Mouse (Mus musculus): ENCODE measurements around the gene Atp5c1. TPM values are rescaled to one million over a fixed set of nuclear protein-coding genes. Genes with fewer than 3 reads are reported as not detected.

Gene Atp5c1
- polyA plus RNA-seq (2015; fragmentation: Nextera tagmentation; extraction: Ambion mirVana) = 293 and 314 TPM in 2 replicates

GRCm38 (mm10) chr2:10080310-10081010, at the start of gene Atp5c1, which contains the start of gene Kin:
Gene Atp5c1, minus strand, starts transcription at chr2:10080510.
Gene Kin, plus strand, starts transcription at chr2:10080593.
- H3K27me3 ChIP-seq = no peaks in the 10 kb centered on the region
- H3K27ac ChIP-seq (replicated peaks) = peak within 1 kb of the TSS; percentile 81
- H3K36me3 ChIP-seq (replicated peaks) = peaks cover 31% of the 10 kb centered on the region; the same call in 1 of the 2 replicates
- under 1% methylated on average over 61 of the region's 61 CpGs for WGBS (ENCODE audit: insufficient replicate concordance)
- H3K4me1 ChIP-seq (replicated peaks) = peaks cover 43% of the 10 kb centered on the region
- H3K4me3 ChIP-seq (replicated peaks) = peak within 1 kb of the TSS; percentile 81
- peak; percentile 90 for ATAC-seq (ENCODE audit: insufficient read depth)
- H3K9me3 ChIP-seq (replicated peaks) = no peaks in the 10 kb centered on the region
- H3K9ac ChIP-seq = peak within 1 kb of the TSS; percentile 90
- peak within 1 kb of the TSS; percentile 74 for H3K4me2 ChIP-seq

- H3K4me3 ChIP-seq (replicated peaks) = peak overlapping the region; percentile 17
- WGBS (ENCODE audit: insufficient replicate concordance) = 53% methylated on average over 4 of the region's 4 CpGs
- no peak overlapping the region for H3K9ac ChIP-seq
- peak overlapping the region; percentile 49 for H3K4me2 ChIP-seq
- no peaks in the 10 kb centered on the region for H3K27me3 ChIP-seq
- H3K9me3 ChIP-seq (replicated peaks) = no peaks in the 10 kb centered on the region
- H3K27ac ChIP-seq (replicated peaks) = peak overlapping the region; percentile 48; the same call in 1 of the 2 replicates
- H3K4me1 ChIP-seq (replicated peaks) = peaks cover 6% of the 10 kb centered on the region; the same call in 1 of the 2 replicates
- peak; percentile 36; the same call in 1 of the 2 replicates for ATAC-seq (ENCODE audit: insufficient read depth)
- no peaks in the 10 kb centered on the region for H3K36me3 ChIP-seq (replicated peaks)
Measured at GRCm38 (mm10) chr2:10128571-10128970, 48.3 kb upstream of the Atp5c1 start.

GRCm38 (mm10) chr2:10127471-10127870, 47.2 kb upstream of the Atp5c1 start:
- 0 out of 2 replicates have a peak, but pooled peaks cover 4% of the 10 kb centered on the region for H3K36me3 ChIP-seq (replicated peaks)
- no peaks in the 10 kb centered on the region for H3K9me3 ChIP-seq (replicated peaks)
- peak overlapping the region; percentile 48; the same call in 1 of the 2 replicates for H3K27ac ChIP-seq (replicated peaks)
- H3K9ac ChIP-seq = no peak overlapping the region
- H3K4me3 ChIP-seq (replicated peaks) = peak overlapping the region; percentile 15; the same call in 1 of the 2 replicates
- ATAC-seq (ENCODE audit: insufficient read depth) = no peak
- H3K4me1 ChIP-seq (replicated peaks) = peaks cover 4% of the 10 kb centered on the region; the same call in 1 of the 2 replicates
- H3K27me3 ChIP-seq = no peaks in the 10 kb centered on the region
- 57% methylated on average over 5 of the region's 5 CpGs for WGBS (ENCODE audit: insufficient replicate concordance)
- H3K4me2 ChIP-seq = peak overlapping the region; percentile 49

- H3K36me3 ChIP-seq (replicated peaks) = 0 out of 2 replicates have a peak, but pooled peaks cover 4% of the 10 kb centered on the region
- 51% methylated on average over 4 of the region's 4 CpGs for WGBS (ENCODE audit: insufficient replicate concordance)
- H3K4me2 ChIP-seq = peak overlapping the region; percentile 31
- peaks cover 4% of the 10 kb centered on the region; the same call in 1 of the 2 replicates for H3K4me1 ChIP-seq (replicated peaks)
- ATAC-seq (ENCODE audit: insufficient read depth) = peak; percentile 55
- H3K4me3 ChIP-seq (replicated peaks) = no peak overlapping the region
- H3K27me3 ChIP-seq = no peaks in the 10 kb centered on the region
- peak overlapping the region; percentile 41; the same call in 1 of the 2 replicates for H3K27ac ChIP-seq (replicated peaks)
- H3K9ac ChIP-seq = no peak overlapping the region
- H3K9me3 ChIP-seq (replicated peaks) = no peaks in the 10 kb centered on the region
Measured at GRCm38 (mm10) chr2:10126122-10126521, 45.8 kb upstream of the Atp5c1 start.

GRCm38 (mm10) chr2:10121826-10122225, 41.5 kb upstream of the Atp5c1 start:
- 0 out of 2 replicates have a peak, but pooled peaks cover 4% of the 10 kb centered on the region for H3K36me3 ChIP-seq (replicated peaks)
- whole genome bisulfite sequencing (ENCODE audit: insufficient replicate concordance) = 45% methylated on average over 3 of the region's 3 CpGs

GRCm38 (mm10) chr2:10119276-10119675, 39.0 kb upstream of the Atp5c1 start:
- WGBS (ENCODE audit: insufficient replicate concordance) = 58% methylated on average over 8 of the region's 8 CpGs
- Histone ChIP-seq H3K36me3 (replicated peaks) (peaks cover 9% of the 10 kb centered on the region; the same call in 1 of the 2 replicates), H3K4me3 (replicated peaks) (no peak overlapping the region), H3K4me1 (replicated peaks) (no peaks in the 10 kb centered on the region), H3K9ac (no peak overlapping the region), H3K27ac (replicated peaks) (no peak overlapping the region), H3K27me3 (no peaks in the 10 kb centered on the region), H3K4me2 (no peak overlapping the region), H3K9me3 (replicated peaks) (no peaks in the 10 kb centered on the region)
- no peak for ATAC-seq (ENCODE audit: insufficient read depth)

More at GRCm38 (mm10) chr2:10121826-10122225, 41.5 kb upstream of the Atp5c1 start:
- H3K9ac ChIP-seq = no peak overlapping the region
- H3K9me3 ChIP-seq (replicated peaks) = no peaks in the 10 kb centered on the region
- no peak overlapping the region for H3K4me2 ChIP-seq
- H3K4me1 ChIP-seq (replicated peaks) = peaks cover 4% of the 10 kb centered on the region; the same call in 1 of the 2 replicates
- no peaks in the 10 kb centered on the region for H3K27me3 ChIP-seq
- H3K27ac ChIP-seq (replicated peaks) = no peak overlapping the region
- ATAC-seq (ENCODE audit: insufficient read depth) = no peak
- no peak overlapping the region for H3K4me3 ChIP-seq (replicated peaks)

- no peak for ATAC-seq (ENCODE audit: insufficient read depth)
- Histone ChIP-seq H3K9ac (no peak overlapping the region), H3K4me1 (replicated peaks) (no peaks in the 10 kb centered on the region), H3K4me2 (no peak overlapping the region), H3K4me3 (replicated peaks) (no peak overlapping the region), H3K36me3 (replicated peaks) (peaks cover 9% of the 10 kb centered on the region; the same call in 1 of the 2 replicates), H3K9me3 (replicated peaks) (no peaks in the 10 kb centered on the region), H3K27ac (replicated peaks) (no peak overlapping the region), H3K27me3 (no peaks in the 10 kb centered on the region)
- WGBS (ENCODE audit: insufficient replicate concordance) = 32% methylated on average over 1 of the region's 1 CpGs
Measured at GRCm38 (mm10) chr2:10118751-10119150, 38.4 kb upstream of the Atp5c1 start.

- Histone ChIP-seq H3K27ac (replicated peaks) (no peak overlapping the region), H3K27me3 (no peaks in the 10 kb centered on the region), H3K36me3 (replicated peaks) (no peaks in the 10 kb centered on the region; the same call in 1 of the 2 replicates), H3K9ac (no peak overlapping the region), H3K4me1 (replicated peaks) (no peaks in the 10 kb centered on the region), H3K9me3 (replicated peaks) (no peaks in the 10 kb centered on the region), H3K4me3 (replicated peaks) (no peak overlapping the region), H3K4me2 (no peak overlapping the region)
- no peak for ATAC-seq (ENCODE audit: insufficient read depth)
- 54% methylated on average over 6 of the region's 6 CpGs for WGBS (ENCODE audit: insufficient replicate concordance)
Measured at GRCm38 (mm10) chr2:10108535-10109189, 28.4 kb upstream of the Atp5c1 start.

- Histone ChIP-seq H3K9me3 (replicated peaks) (no peaks in the 10 kb centered on the region), H3K4me1 (replicated peaks) (peaks cover 22% of the 10 kb centered on the region; the same call in 1 of the 2 replicates), H3K36me3 (replicated peaks) (peaks cover 5% of the 10 kb centered on the region; the same call in 1 of the 2 replicates), H3K9ac (no peak overlapping the region), H3K4me2 (no peak overlapping the region), H3K27ac (replicated peaks) (no peak overlapping the region), H3K4me3 (replicated peaks) (no peak overlapping the region), H3K27me3 (no peaks in the 10 kb centered on the region)
- ATAC-seq (ENCODE audit: insufficient read depth) = no peak
- WGBS (ENCODE audit: insufficient replicate concordance) = 20% methylated on average over 6 of the region's 6 CpGs
Measured at GRCm38 (mm10) chr2:10101180-10101579, 20.9 kb upstream of the Atp5c1 start.

- Histone ChIP-seq H3K9ac (no peak overlapping the region), H3K27me3 (no peaks in the 10 kb centered on the region), H3K9me3 (replicated peaks) (no peaks in the 10 kb centered on the region), H3K4me3 (replicated peaks) (no peak overlapping the region), H3K36me3 (replicated peaks) (0 out of 2 replicates have a peak, but pooled peaks cover 7% of the 10 kb centered on the region), H3K4me1 (replicated peaks) (peaks cover 22% of the 10 kb centered on the region; the same call in 1 of the 2 replicates), H3K27ac (replicated peaks) (no peak overlapping the region), H3K4me2 (no peak overlapping the region)
- WGBS (ENCODE audit: insufficient replicate concordance) = 40% methylated on average over 2 of the region's 2 CpGs
- peak; percentile 20; the same call in 1 of the 2 replicates for ATAC-seq (ENCODE audit: insufficient read depth)
Measured at GRCm38 (mm10) chr2:10100471-10100870, 20.2 kb upstream of the Atp5c1 start.

Measured in liver, embryonic 15.5 days (tissue).